Mouse (Mus musculus) 3T3-L1 (cell line): ENCODE results near the gene Zfp735.

ENCODE experiments used
- DNase-seq: peaks from one replicate; pipeline ENCODE4 v3.0.0-alpha.2; 2015; ENCODE audit warnings: low read depth, low spot score

Zfp735 gene

GRCm38 (mm10) chr11:73688478-73688877 is at the start of gene Zfp735:
TSS of gene Zfp735 (plus strand) at chr11:73688778.
- DNase-seq: no peak

- no peak for DNase-seq
Measured at GRCm38 (mm10) chr11:73759115-73759514, 70.5 kb downstream of the Zfp735 start.
